Mouse (Mus musculus) CH12.LX (cell line): ENCODE measurements at regions not wholly inside any gene's neighbourhood (a gene's known extent, or its start where the extent isn't known, plus 50 kb on each side); places are given as distances from the start of the nearest gene placed in this dataset.

Source experiments
- CHD2 ChIP-seq: IDR thresholded peaks from 2 replicates; pipeline ENCODE4 v1.6.1; 2011; ENCODE audit warnings: low read length, improper control_type of control experiment
- CTCF ChIP-seq, 2 experiments: IDR thresholded peaks in 1 of 2; conservative IDR thresholded peaks in 1 of 2; 2 replicates each; pipeline ENCODE4 v1.5.1; 2011 to 2012; ENCODE audit warnings: low read depth in 2 of 2, low read length in 2 of 2, improper control_type of control experiment in 1 of 2, inconsistent platforms in 1 of 2, mild to moderate bottlenecking in 1 of 2, moderate library complexity in 1 of 2
- E2F4 ChIP-seq: IDR thresholded peaks from 2 replicates; pipeline ENCODE4 v1.6.1; 2011; ENCODE audit warnings: low read depth, low read length, improper control_type of control experiment; ENCODE audit not compliant: insufficient replicate concordance
- ELF1 ChIP-seq: IDR thresholded peaks from 2 replicates; pipeline ENCODE4 v1.6.1; 2014; ENCODE audit warnings: low read depth, mild to moderate bottlenecking, inconsistent platforms, low read length, improper control_type of control experiment
- MAX ChIP-seq: IDR thresholded peaks from 2 replicates; pipeline ENCODE4 v1.6.1; 2011; ENCODE audit warnings: low read length, improper control_type of control experiment
- NRF1 ChIP-seq: IDR thresholded peaks from 2 replicates; pipeline ENCODE4 v1.6.1; 2014; ENCODE audit warnings: low read depth, mild to moderate bottlenecking, inconsistent platforms, low read length, improper control_type of control experiment, moderate library complexity
- POLR2A ChIP-seq: IDR thresholded peaks from 2 replicates; pipeline ENCODE4 v1.6.1; 2011; ENCODE audit warnings: low read depth, mild to moderate bottlenecking, improper control_type of control experiment, low read length
- RAD21 ChIP-seq: IDR thresholded peaks from 2 replicates; pipeline ENCODE4 v1.6.1; 2011; ENCODE audit warnings: low read depth, mild to moderate bottlenecking, low read length, improper control_type of control experiment, moderate library complexity
- TCF12 ChIP-seq: IDR thresholded peaks from 2 replicates; pipeline ENCODE4 v1.6.1; 2014; ENCODE audit warnings: low read depth, mild to moderate bottlenecking, inconsistent platforms, low read length, improper control_type of control experiment

DNA sequence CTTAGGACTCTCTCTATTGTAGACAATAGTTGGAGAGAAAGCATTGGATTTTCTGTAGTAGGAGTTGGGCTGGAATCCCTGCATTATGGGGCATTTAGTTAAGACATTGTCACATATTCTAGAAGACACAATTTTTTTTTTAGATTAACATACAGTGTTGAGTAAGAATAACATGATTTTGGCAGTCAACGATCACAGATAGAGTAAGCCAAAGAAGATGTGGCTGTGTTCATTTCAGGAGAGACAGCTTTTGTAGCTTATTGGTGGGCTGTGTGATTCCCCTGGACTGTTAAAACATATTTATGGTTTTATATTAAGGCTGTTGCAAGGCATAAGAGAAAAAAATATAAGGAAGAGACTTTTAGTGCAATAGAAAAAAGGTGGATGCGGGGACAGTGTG, 307.6 kb downstream of the Sqor start:
- no peak for TF ChIP-seq POLR2A
- TF ChIP-seq CTCF (conservative IDR thresholded peaks at IDR 0.05 in 1 of 2, IDR thresholded peaks at IDR 0.05 in 1 of 2; ENCODE audit: low read depth in 2 of 2, low read length in 2 of 2): no peak
- no peak for TF ChIP-seq RAD21
- TF ChIP-seq TCF12: no peak
- TF ChIP-seq MAX: no peak
- TF ChIP-seq ELF1: no peak
- TF ChIP-seq NRF1: no peak
- TF ChIP-seq E2F4: no peak
- TF ChIP-seq CHD2: no peak
